Mouse (Mus musculus) left cerebral cortex, adult 2 months (tissue): ENCODE data around the gene Creld1. TPM values are rescaled to one million over a fixed set of nuclear protein-coding genes. Genes with fewer than 3 reads are reported as not detected.
A peak's percentile ranks its signal among the peaks of the same experiment; 100 is the strongest.

Source experiments
- DNase-seq, 2 experiments: peaks; one replicate each; pipeline ENCODE4 v3.0.0; 2021 to 2022; ENCODE audit warnings: low spot score in 2 of 2, mixed read lengths in 1 of 2; ENCODE audit errors: extremely low spot score in 1 of 2
- H3K27ac ChIP-seq: fragments of 200-600 bp; 2 replicates; pipeline ENCODE4 v1.8.1; 2022
- H3K4me3 ChIP-seq: fragments of 200-600 bp; 2 replicates; pipeline ENCODE4 v1.8.1; 2022
- CTCF ChIP-seq: fragments of 200-600 bp; IDR thresholded peaks from 2 replicates; pipeline ENCODE4 v1.8.1; 2022; ENCODE audit warnings: antibody characterized with exemption, mild to moderate bottlenecking, moderate library complexity
- intact Hi-C: fragments of 180-260 bp; cut with DNase I; formaldehyde crosslinking; loops from one replicate; pipeline ENCODE4 v1.15.1; 2025
- total RNA-seq, 2 experiments: library from RNA; stranded (reverse); gene quantifications; 2 replicates each; pipeline ENCODE4 v1.2.3; 2021

Gene Creld1
- total RNA-seq, 2 experiments from 2014 or later: 116 to 117 TPM

DNA sequence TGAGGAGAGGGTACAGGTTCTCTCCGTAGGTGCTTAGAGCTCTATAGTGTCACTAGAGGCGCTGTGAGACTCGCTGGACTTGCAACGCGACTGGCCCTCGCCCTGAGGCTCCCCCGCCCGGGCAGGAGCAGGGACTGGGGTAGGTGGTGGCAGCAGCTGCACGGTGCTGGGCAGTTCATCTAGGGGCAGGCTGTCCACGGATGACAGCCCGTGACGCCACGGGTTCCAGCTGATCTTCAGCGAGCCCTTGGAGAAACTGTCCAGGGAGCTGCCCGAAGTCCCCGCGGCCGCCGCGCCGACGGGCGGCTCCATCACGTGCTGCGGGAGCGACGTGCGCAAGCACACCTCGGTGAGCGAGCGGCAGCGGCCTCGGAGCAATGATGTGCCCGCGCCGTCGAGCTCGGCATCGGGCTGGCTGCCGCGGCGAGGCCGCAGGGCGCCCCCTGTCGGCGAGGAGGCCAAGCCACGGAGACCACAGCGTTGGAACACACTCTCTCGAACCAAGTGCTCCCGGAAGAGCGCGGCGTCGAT, 11.2 kb downstream of the Creld1 start:
- intact Hi-C loops: no loop called here
- H3K27ac ChIP-seq: peak overlapping the region; percentile 76
- peak; percentile 73 to 77 for DNase-seq
- H3K4me3 ChIP-seq: peak overlapping the region; percentile 37
- peak; percentile 74 for TF ChIP-seq CTCF

DNA sequence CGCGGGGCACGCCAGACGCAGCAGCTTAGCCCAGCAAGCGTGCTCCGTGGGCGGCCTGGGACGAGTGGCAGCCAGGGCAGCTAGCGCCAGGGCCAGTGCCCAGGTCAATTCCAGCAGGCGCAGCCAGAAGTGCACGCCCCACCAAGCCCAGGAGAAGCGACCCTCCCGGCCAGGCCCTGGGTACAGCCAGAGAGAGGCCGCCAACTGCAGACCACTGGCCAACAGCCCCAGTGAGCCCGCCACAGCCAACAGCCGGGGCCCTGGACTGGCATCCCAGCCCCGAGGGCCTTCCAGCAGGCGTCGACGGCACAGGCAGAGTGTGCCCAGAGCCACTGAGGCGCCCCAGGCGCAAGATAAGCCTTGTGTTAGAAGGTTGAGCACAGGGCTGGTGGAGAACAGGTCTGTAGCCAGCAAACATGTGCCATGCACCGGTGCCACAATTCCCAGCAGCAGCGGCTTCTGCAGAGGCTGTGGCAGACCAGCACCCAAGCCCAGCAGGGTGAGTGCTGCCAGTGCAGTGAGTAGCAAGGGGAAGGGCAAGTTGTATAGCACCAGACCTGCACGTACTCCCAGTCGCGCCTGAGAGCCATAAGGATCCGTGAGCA, 12.1 kb downstream of the Creld1 start:
- TF ChIP-seq CTCF: no peak
- intact Hi-C loops: no loop called here
- peak in 1 of 2 experiments; percentile 21 for DNase-seq
- Histone ChIP-seq H3K27ac (peak overlapping the region; percentile 76), H3K4me3 (peak overlapping the region; percentile 37)

DNA sequence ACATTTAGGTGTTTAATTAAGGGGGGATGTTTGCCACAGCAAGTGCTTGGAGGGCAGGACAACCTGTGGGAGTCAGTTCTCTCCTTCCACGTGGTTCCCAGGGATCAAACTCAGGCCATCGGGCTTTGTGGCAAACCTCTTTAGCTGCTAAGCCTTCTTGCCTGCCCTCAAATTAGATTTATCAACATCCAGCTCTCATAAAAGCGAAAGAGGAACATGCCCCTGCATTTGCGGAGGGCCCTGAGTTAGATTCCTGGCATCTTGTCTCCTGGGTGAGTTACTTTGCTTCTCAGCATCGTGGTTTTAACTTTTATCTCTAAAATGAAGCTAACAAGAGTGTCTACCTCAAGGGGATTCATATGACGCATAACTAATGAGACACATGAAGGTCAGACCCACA, 16.2 kb downstream of the Creld1 start:
- Histone ChIP-seq H3K27ac (no peak overlapping the region), H3K4me3 (no peak overlapping the region; the same call in 1 of the 2 replicates)
- DNase-seq: no peak
- no peak for TF ChIP-seq CTCF
- intact Hi-C loops: no loop called here

DNA sequence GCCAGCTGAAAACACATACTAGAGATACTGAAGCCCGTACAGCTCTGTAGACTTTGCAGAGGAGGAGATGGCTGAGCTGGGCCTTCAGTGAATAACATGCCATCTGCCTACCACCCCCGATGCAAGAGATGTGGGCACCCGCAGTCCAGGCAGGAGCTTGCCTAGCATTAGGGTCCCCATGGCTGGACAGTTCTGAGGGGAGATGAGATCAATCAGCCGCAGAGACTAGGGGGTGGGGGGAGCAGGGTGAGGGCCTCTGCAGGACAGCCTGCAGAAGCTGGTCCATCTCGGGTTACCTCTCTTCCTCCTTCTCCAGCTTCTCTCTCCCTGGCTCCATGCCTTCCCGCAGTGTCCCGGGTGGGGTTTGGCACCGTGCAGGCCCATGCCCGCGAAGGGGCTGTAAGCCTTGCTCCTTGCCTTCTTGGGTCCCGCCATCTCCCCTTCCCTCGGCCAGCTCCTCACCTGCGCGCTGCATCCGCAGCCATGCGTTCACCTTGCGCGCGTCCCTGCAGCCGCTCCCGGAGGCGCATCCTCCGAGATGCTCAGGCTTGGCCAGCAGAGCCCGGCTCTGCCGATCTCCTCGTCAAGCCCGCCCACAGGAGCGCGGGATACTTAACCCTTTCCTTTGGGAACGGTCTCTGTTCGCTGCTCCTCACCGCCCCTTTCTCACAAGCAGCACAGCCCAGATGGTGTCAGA, 18.4 kb downstream of the Creld1 start, which contains the start of gene Prrt3:
Gene Prrt3, minus strand, starts transcription at position 544 of the 697 bp plus-strand sequence.
- H3K27ac ChIP-seq: peak within 1 kb of the TSS; percentile 95
- intact Hi-C loops: loop anchor here (2.0 to 5.0 kb wide), 2 partner anchors 107 to 121 kb away; partner anchors contain the start of gene Vhl

DNA sequence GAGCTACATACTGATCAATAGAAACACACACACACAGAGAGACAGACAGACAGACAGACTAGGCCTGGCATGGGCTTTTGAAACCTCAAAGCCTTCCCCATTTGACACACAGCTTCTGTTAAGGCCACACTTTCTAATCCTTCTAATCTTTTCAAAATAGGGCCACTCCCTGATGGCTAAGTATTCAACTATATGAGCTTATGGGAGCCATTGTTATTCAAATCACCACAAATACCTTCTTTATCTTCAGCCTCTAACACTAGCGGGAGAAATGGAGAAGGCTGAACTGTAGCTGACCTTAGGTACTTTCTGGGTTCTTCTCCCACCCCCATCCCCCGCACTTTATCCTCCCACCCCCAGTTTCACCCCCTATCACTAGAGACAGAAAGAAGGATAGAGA, 19.7 kb downstream of the Creld1 start:
- no peak overlapping the region for H3K27ac ChIP-seq
- DNase-seq: no peak
- H3K4me3 ChIP-seq: no peak overlapping the region
- no peak for TF ChIP-seq CTCF
- intact Hi-C loops: loop anchor here (5.0 kb wide), 1 partner anchor 120 kb away; the partner anchor contains the start of gene Vhl

More for the DNA sequence above, 18.4 kb downstream of the Creld1 start, which contains the start of gene Prrt3:
- DNase-seq: peak; percentile 77 to 80
- H3K4me3 ChIP-seq: peak within 1 kb of the TSS; percentile 76
- TF ChIP-seq CTCF: no peak

DNA sequence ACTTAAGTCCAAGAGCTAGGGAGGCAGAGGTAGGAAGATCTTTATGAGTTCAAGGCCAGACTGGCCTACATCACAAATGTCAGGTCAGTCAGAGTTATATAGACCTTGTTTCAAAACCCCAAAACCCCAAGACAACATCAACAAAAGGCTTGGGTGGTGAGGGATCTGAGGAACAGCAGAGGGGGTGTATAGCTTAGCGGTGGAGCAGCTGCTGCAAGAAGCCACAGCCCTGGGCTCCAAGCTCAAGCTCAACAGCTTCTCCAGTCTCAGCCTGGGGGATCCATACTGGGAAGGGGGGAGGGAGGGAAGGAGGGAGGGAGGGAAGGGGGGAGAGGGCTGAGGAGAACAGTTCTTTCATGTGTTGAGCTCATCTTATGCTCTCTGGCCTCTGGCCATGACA, 22.6 kb downstream of the Creld1 start:
- intact Hi-C loops: no loop called here
- H3K4me3 ChIP-seq: no peak overlapping the region
- DNase-seq: no peak
- H3K27ac ChIP-seq: no peak overlapping the region
- TF ChIP-seq CTCF: no peak

DNA sequence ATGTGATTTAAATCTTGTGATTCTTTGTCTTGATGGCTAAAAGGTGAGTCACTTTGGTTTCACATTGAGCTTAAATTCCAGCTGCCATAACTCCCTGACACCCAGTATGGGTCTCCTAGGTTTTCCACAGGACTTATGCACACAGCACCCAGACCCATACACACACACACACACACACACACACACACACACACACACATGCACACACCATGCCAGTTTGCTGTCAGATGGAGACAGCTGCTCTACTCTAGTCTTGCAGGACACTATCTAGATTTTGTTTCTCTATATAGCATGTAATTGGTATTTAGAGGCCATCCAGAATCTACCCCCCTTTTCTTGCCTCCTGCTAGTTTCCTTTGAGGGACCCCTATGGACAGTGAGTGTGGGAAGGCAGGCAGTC, 24.0 kb downstream of the Creld1 start:
- H3K4me3 ChIP-seq: no peak overlapping the region
- DNase-seq: no peak
- H3K27ac ChIP-seq: no peak overlapping the region
- TF ChIP-seq CTCF: no peak
- intact Hi-C loops: no loop called here

DNA sequence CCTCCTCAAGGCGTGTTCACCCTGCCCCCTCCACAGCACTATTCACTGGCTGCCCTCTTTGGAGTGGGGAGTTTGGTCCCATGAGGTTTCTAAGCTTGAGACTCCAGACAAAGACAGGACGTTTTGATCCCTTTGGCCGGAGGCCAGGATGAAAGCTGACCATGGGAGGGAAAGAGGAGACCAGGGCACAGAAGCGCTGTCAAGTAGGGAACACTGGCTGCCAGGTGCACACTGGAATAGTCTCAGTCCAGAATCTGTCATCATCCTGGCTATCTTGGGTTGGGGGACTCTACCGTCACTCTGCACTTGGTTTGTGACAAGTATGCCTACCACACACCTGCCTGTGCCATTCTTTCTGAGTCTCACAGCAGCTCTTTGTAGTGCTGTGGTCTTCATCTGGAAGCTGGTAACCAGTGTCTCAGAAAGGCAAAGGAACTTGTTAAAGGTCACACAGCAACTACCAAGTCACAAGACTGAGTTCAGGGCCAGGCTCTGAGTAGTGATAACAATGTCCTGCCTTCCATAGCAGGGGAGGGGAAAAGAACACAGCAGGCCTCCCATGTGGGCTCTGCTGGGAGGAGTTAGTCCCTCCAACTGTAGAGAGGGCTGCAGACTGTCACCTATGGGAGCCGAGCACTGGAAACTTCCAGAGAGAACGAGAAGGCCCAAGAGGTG, 25.3 kb downstream of the Creld1 start:
- intact Hi-C loops: no loop called here
- no peak overlapping the region for H3K27ac ChIP-seq
- no peak for DNase-seq
- H3K4me3 ChIP-seq: no peak overlapping the region
- no peak for TF ChIP-seq CTCF

DNA sequence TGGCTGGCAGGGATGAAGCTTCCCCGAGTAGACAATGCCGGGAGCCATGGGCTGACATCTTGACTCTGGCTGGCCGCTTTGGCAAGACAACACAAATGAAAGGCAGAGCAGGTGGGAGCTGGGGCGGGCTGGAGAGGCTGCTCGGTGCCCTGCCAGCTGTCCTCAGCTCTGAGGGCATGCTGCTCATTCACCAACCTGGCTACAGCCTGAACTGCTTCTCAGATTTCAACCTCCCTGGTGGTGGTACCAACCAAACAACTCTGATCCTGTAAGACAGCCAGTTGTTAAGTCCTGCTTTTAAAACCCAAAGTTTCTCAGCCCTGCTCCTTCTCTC, 25.8 kb downstream of the Creld1 start:
- intact Hi-C loops: no loop called here
- H3K4me3 ChIP-seq: no peak overlapping the region
- no peak for TF ChIP-seq CTCF
- DNase-seq: no peak
- H3K27ac ChIP-seq: no peak overlapping the region

DNA sequence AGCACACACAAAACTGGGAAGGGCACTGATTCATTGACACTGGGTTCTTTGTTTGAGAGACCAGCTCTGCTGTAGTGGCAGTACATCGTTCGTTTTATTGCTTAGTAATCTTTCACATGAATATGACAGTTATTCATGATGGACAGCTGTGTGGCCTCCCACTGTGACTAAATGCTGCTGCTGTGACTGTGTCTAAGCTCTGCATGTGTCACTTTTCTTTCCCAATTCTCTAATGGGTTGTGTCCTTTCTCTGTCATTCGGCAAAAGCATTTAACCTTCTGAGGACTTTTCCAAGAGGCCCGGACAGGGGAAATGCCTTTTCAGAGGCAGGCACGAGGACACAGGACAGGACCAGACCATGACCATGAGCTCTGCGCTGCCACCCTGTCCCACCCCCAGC, 30.8 kb downstream of the Creld1 start:
- DNase-seq: no peak
- TF ChIP-seq CTCF: no peak
- Histone ChIP-seq H3K27ac (no peak overlapping the region), H3K4me3 (no peak overlapping the region)
- intact Hi-C loops: no loop called here

DNA sequence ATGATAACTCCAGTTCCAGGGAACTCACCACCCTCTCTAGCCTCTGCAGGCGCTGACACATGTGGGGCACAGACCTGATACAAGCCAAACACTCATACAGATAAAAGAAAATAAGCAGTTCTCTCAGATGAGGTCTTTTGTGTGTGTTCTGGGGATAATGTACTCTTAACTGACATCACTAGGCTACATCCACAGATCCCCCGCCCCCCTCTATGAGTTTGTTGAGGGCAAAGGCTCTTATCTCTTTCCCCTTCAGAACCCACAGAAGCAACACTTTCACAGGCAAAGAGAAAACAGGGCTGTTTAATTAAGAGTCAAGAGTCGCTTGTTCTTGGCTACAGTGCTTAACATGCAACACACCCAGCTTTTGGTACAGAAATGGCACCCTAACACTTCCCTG, 31.5 kb downstream of the Creld1 start:
- Histone ChIP-seq H3K27ac (no peak overlapping the region), H3K4me3 (no peak overlapping the region)
- DNase-seq: no peak
- intact Hi-C loops: no loop called here
- no peak for TF ChIP-seq CTCF
